Mouse (Mus musculus): ENCODE measurements at regions not wholly inside any gene's neighbourhood (a gene's known extent, or its start where the extent isn't known, plus 50 kb on each side); places are given as distances from the start of the nearest gene placed in this dataset.
"Not testable (repeated sequence)": the region's sequence is repeated elsewhere in the genome, so short reads cannot be mapped to it uniquely, and the experiment has no call there.

GRCm38 (mm10) chr2:114723971-114724666, 69.4 kb upstream of the Dph6 start:
- no peak overlapping the region for H3K4me2 ChIP-seq (ENCODE audit: low read depth, low read length)
- no peaks in the 10 kb centered on the region for H3K9me3 ChIP-seq (replicated peaks; ENCODE audit: control insufficient read depth, low read length)
- DNase-seq (ENCODE audit: low spot score), result no peak
- TF ChIP-seq CTCF (IDR thresholded peaks at IDR 0.05; ENCODE audit: low read depth), result no peak
- TF ChIP-seq EP300 (IDR thresholded peaks at IDR 0.05; ENCODE audit: low read depth), result no peak
- no peak overlapping the region for H3K27ac ChIP-seq (ENCODE audit: low read depth)
- no peak overlapping the region for H3K4me3 ChIP-seq (ENCODE audit: low read depth, low read length)
- H3K36me3 ChIP-seq (replicated peaks; ENCODE audit: control insufficient read depth, insufficient read depth, low read length), result no peaks in the 10 kb centered on the region
- ATAC-seq (ENCODE audit: insufficient read depth, low read depth), result no peak
- H3K4me1 ChIP-seq (ENCODE audit: control insufficient read depth, insufficient read depth), result no peaks in the 10 kb centered on the region
- no peak overlapping the region for H3K9ac ChIP-seq (replicated peaks; ENCODE audit: low read depth, low read length)
- WGBS, result 33% methylated on average over 6 of the region's 6 CpGs
- H3K27me3 ChIP-seq (ENCODE audit: control insufficient read depth, insufficient read depth, low read length), result no peaks in the 10 kb centered on the region

GRCm38 (mm10) chr2:114727197-114727596, 72.4 kb upstream of the Dph6 start:
- H3K27ac ChIP-seq (ENCODE audit: low read depth), result no peak overlapping the region
- no peak for DNase-seq (ENCODE audit: low spot score)
- no peaks in the 10 kb centered on the region for H3K36me3 ChIP-seq (replicated peaks; ENCODE audit: control insufficient read depth, insufficient read depth, low read length)
- 82% methylated on average over 1 of the region's 1 CpGs for WGBS
- H3K4me1 ChIP-seq (ENCODE audit: control insufficient read depth, insufficient read depth), result no peaks in the 10 kb centered on the region
- H3K9me3 ChIP-seq (replicated peaks; ENCODE audit: control insufficient read depth, low read length), result no peaks in the 10 kb centered on the region
- H3K4me2 ChIP-seq (ENCODE audit: low read depth, low read length), result no peak overlapping the region
- no peaks in the 10 kb centered on the region for H3K27me3 ChIP-seq (ENCODE audit: control insufficient read depth, insufficient read depth, low read length)
- H3K9ac ChIP-seq (replicated peaks; ENCODE audit: low read depth, low read length), result no peak overlapping the region
- ATAC-seq (ENCODE audit: insufficient read depth, low read depth), result no peak
- no peak overlapping the region for H3K4me3 ChIP-seq (ENCODE audit: low read depth, low read length)
- TF ChIP-seq CTCF (IDR thresholded peaks at IDR 0.05; ENCODE audit: low read depth) (no peak), EP300 (IDR thresholded peaks at IDR 0.05; ENCODE audit: low read depth) (no peak)

- Histone ChIP-seq H3K4me3 (ENCODE audit: low read depth, low read length) (no peak overlapping the region), H3K27me3 (ENCODE audit: control insufficient read depth, insufficient read depth, low read length) (no peaks in the 10 kb centered on the region), H3K9ac (replicated peaks; ENCODE audit: low read depth, low read length) (no peak overlapping the region), H3K9me3 (replicated peaks; ENCODE audit: control insufficient read depth, low read length) (no peaks in the 10 kb centered on the region), H3K4me2 (ENCODE audit: low read depth, low read length) (no peak overlapping the region), H3K4me1 (ENCODE audit: control insufficient read depth, insufficient read depth) (no peaks in the 10 kb centered on the region), H3K36me3 (replicated peaks; ENCODE audit: control insufficient read depth, insufficient read depth, low read length) (no peaks in the 10 kb centered on the region), H3K27ac (ENCODE audit: low read depth) (no peak overlapping the region)
- WGBS, result 31% methylated on average over 4 of the region's 4 CpGs
- ATAC-seq (ENCODE audit: insufficient read depth, low read depth) (no peak), DNase-seq (ENCODE audit: low spot score) (no peak)
- TF ChIP-seq EP300 (IDR thresholded peaks at IDR 0.05; ENCODE audit: low read depth), result no peak
- TF ChIP-seq CTCF (IDR thresholded peaks at IDR 0.05; ENCODE audit: low read depth), result no peak
Observed at GRCm38 (mm10) chr2:114734861-114735569, 80.3 kb upstream of the Dph6 start.

GRCm38 (mm10) chr2:114739421-114740212, 84.9 kb upstream of the Dph6 start:
- ATAC-seq (ENCODE audit: insufficient read depth, low read depth) (no peak), DNase-seq (ENCODE audit: low spot score) (no peak)
- Histone ChIP-seq H3K36me3 (replicated peaks; ENCODE audit: control insufficient read depth, insufficient read depth, low read length) (no peaks in the 10 kb centered on the region), H3K4me1 (ENCODE audit: control insufficient read depth, insufficient read depth) (no peaks in the 10 kb centered on the region), H3K27ac (ENCODE audit: low read depth) (no peak overlapping the region), H3K4me2 (ENCODE audit: low read depth, low read length) (no peak overlapping the region), H3K4me3 (ENCODE audit: low read depth, low read length) (no peak overlapping the region), H3K27me3 (ENCODE audit: control insufficient read depth, insufficient read depth, low read length) (no peaks in the 10 kb centered on the region), H3K9ac (replicated peaks; ENCODE audit: low read depth, low read length) (no peak overlapping the region), H3K9me3 (replicated peaks; ENCODE audit: control insufficient read depth, low read length) (no peaks in the 10 kb centered on the region)
- no peak for TF ChIP-seq CTCF (IDR thresholded peaks at IDR 0.05; ENCODE audit: low read depth)
- whole genome bisulfite sequencing, result 41% methylated on average over 11 of the region's 11 CpGs

GRCm38 (mm10) chr2:114763276-114763675, 108.5 kb upstream of the Dph6 start:
- WGBS, result 61% methylated on average over 4 of the region's 4 CpGs
- no peak for ATAC-seq (ENCODE audit: insufficient read depth, low read depth)

GRCm38 (mm10) chr2:114773723-114774122, 119.0 kb upstream of the Dph6 start:
- not testable (repeated sequence) for H3K4me3 ChIP-seq (ENCODE audit: low read depth, low read length); H3K27me3 ChIP-seq (ENCODE audit: control insufficient read depth, insufficient read depth, low read length); H3K9me3 ChIP-seq (replicated peaks; ENCODE audit: control insufficient read depth, low read length); H3K27ac ChIP-seq (ENCODE audit: low read depth); H3K4me2 ChIP-seq (ENCODE audit: low read depth, low read length); H3K4me1 ChIP-seq (ENCODE audit: control insufficient read depth, insufficient read depth); H3K36me3 ChIP-seq (replicated peaks; ENCODE audit: control insufficient read depth, insufficient read depth, low read length); ATAC-seq (ENCODE audit: insufficient read depth, low read depth); H3K9ac ChIP-seq (replicated peaks; ENCODE audit: low read depth, low read length); DNase-seq (ENCODE audit: low spot score)
- WGBS, result 89% methylated on average over 6 of the region's 6 CpGs

More at GRCm38 (mm10) chr2:114763276-114763675, 108.5 kb upstream of the Dph6 start:
- Histone ChIP-seq H3K4me3 (ENCODE audit: low read depth, low read length) (no peak overlapping the region), H3K27me3 (ENCODE audit: control insufficient read depth, insufficient read depth, low read length) (no peaks in the 10 kb centered on the region), H3K9ac (replicated peaks; ENCODE audit: low read depth, low read length) (no peak overlapping the region), H3K9me3 (replicated peaks; ENCODE audit: control insufficient read depth, low read length) (no peaks in the 10 kb centered on the region), H3K4me1 (ENCODE audit: control insufficient read depth, insufficient read depth) (no peaks in the 10 kb centered on the region), H3K4me2 (ENCODE audit: low read depth, low read length) (no peak overlapping the region), H3K27ac (ENCODE audit: low read depth) (no peak overlapping the region), H3K36me3 (replicated peaks; ENCODE audit: control insufficient read depth, insufficient read depth, low read length) (no peaks in the 10 kb centered on the region)
- no peak for DNase-seq (ENCODE audit: low spot score)
- no peak for TF ChIP-seq CTCF (IDR thresholded peaks at IDR 0.05; ENCODE audit: low read depth)
- TF ChIP-seq EP300 (IDR thresholded peaks at IDR 0.05; ENCODE audit: low read depth), result no peak

Data from heart, postnatal 0 days (tissue).